Mouse (Mus musculus) bone marrow macrophage, adult 2 months (primary cell): ENCODE results near the gene Stx1b. TPM values are rescaled to one million over a fixed set of nuclear protein-coding genes. Genes with fewer than 3 reads are reported as not detected.

Experiments
- H3K27ac ChIP-seq: 2 replicates; pipeline ENCODE4 v1.5.1; 2012; ENCODE audit warnings: low read depth, low read length; ENCODE audit not compliant: insufficient read depth
- H3K4me1 ChIP-seq: 2 replicates; pipeline ENCODE4 v1.6.1; 2012; ENCODE audit warnings: low read length; ENCODE audit not compliant: control insufficient read depth, insufficient read depth
- H3K4me3 ChIP-seq: 2 replicates; pipeline ENCODE4 v1.5.1; 2012; ENCODE audit warnings: mild to moderate bottlenecking, low read length, moderate library complexity; ENCODE audit not compliant: insufficient read depth
- CTCF ChIP-seq: IDR thresholded peaks from 2 replicates; pipeline ENCODE4 v1.5.1; 2012; ENCODE audit warnings: low read depth, mild to moderate bottlenecking, low read length, moderate library complexity
- POLR2A ChIP-seq: IDR thresholded peaks from 2 replicates; pipeline ENCODE4 v1.6.1; 2012; ENCODE audit warnings: mild to moderate bottlenecking, low read depth, low read length, borderline replicate concordance
- polyA plus RNA-seq: library from polyadenylated mRNA; stranded (reverse); fragments of >200 nt; gene quantifications from 2 replicates; pipeline ENCODE4 v1.2.4, GENCODE M21; 2012; ENCODE audit not compliant: missing spikeins, insufficient read depth, insufficient read length

Gene Stx1b
- polyA plus RNA-seq, 1 experiment = not detected

GRCm38 (mm10) chr7:127817776-127818175 lies 6.6 kb downstream of the Stx1b start:
- Histone ChIP-seq H3K27ac (no peak overlapping the region), H3K4me1 (peaks cover 9% of the 10 kb centered on the region), H3K4me3 (no peak overlapping the region)
- TF ChIP-seq POLR2A (no peak), CTCF (no peak)

- H3K4me1 ChIP-seq = peaks cover 4% of the 10 kb centered on the region; the same call in 1 of the 2 replicates
- H3K27ac ChIP-seq = no peak overlapping the region
- no peak overlapping the region for H3K4me3 ChIP-seq
- TF ChIP-seq CTCF = no peak
- no peak for TF ChIP-seq POLR2A
Measured at GRCm38 (mm10) chr7:127817053-127817452, 7.3 kb downstream of the Stx1b start.

- TF ChIP-seq POLR2A = no peak
- no peak for TF ChIP-seq CTCF
- no peak overlapping the region for H3K27ac ChIP-seq
- no peak overlapping the region for H3K4me3 ChIP-seq
- H3K4me1 ChIP-seq = peaks cover 4% of the 10 kb centered on the region; the same call in 1 of the 2 replicates
Measured at GRCm38 (mm10) chr7:127815954-127816821, 8.2 kb downstream of the Stx1b start.

- no peak overlapping the region for H3K27ac ChIP-seq
Measured at GRCm38 (mm10) chr7:127815116-127815665, 9.2 kb downstream of the Stx1b start.

GRCm38 (mm10) chr7:127814241-127814921 lies 10.0 kb downstream of the Stx1b start:
- TF ChIP-seq POLR2A = no peak
- no peak for TF ChIP-seq CTCF
- Histone ChIP-seq H3K4me3 (no peak overlapping the region), H3K4me1 (peaks cover 4% of the 10 kb centered on the region; the same call in 1 of the 2 replicates), H3K27ac (no peak overlapping the region)

More at GRCm38 (mm10) chr7:127815116-127815665, 9.2 kb downstream of the Stx1b start:
- Histone ChIP-seq H3K4me1 (peaks cover 4% of the 10 kb centered on the region; the same call in 1 of the 2 replicates), H3K4me3 (no peak overlapping the region)
- TF ChIP-seq CTCF (no peak), POLR2A (no peak)

GRCm38 (mm10) chr7:127813821-127814220 lies 10.5 kb downstream of the Stx1b start:
- H3K27ac ChIP-seq = no peak overlapping the region
- peaks cover 4% of the 10 kb centered on the region; the same call in 1 of the 2 replicates for H3K4me1 ChIP-seq
- TF ChIP-seq POLR2A = no peak
- no peak overlapping the region for H3K4me3 ChIP-seq

- H3K27ac ChIP-seq = no peak overlapping the region
- no peak overlapping the region for H3K4me3 ChIP-seq
- H3K4me1 ChIP-seq = peaks cover 7% of the 10 kb centered on the region
- TF ChIP-seq POLR2A = no peak
- TF ChIP-seq CTCF = no peak
Measured at GRCm38 (mm10) chr7:127812292-127812691, 12.1 kb downstream of the Stx1b start.

- Histone ChIP-seq H3K4me3 (no peak overlapping the region), H3K27ac (no peak overlapping the region), H3K4me1 (peaks cover 8% of the 10 kb centered on the region)
- TF ChIP-seq CTCF = no peak
- TF ChIP-seq POLR2A = no peak
Measured at GRCm38 (mm10) chr7:127811240-127811639, 13.1 kb downstream of the Stx1b start.

GRCm38 (mm10) chr7:127810650-127811049 lies 13.7 kb downstream of the Stx1b start:
- H3K4me1 ChIP-seq = peaks cover 5% of the 10 kb centered on the region

More at GRCm38 (mm10) chr7:127810650-127811049, 13.7 kb downstream of the Stx1b start:
- Histone ChIP-seq H3K4me3 (no peak overlapping the region), H3K27ac (no peak overlapping the region)
- TF ChIP-seq POLR2A = no peak
- TF ChIP-seq CTCF = no peak
